Mouse (Mus musculus) heart, embryonic 14.5 days (tissue): ENCODE measurements around the gene Tmem184b. TPM values are rescaled to one million over a fixed set of nuclear protein-coding genes. Genes with fewer than 3 reads are reported as not detected.

ENCODE experiments used
- ATAC-seq: fragments of 200-750 bp; cut with Nextera tagmentation; 2 replicates; pipeline ENCODE4 v1.8.0; 2017; ENCODE audit warnings: low read depth, moderate TSS enrichment; ENCODE audit not compliant: insufficient number of reproducible peaks, insufficient read depth, low FRiP score
- H3K27ac ChIP-seq, 2 experiments: fragments of 200-500 bp in 1 of 2; fragments of 300-500 bp in 1 of 2; sonication (generic) in 1 of 2; replicated peaks in 1 of 2; 2 replicates each; pipeline ENCODE4 v1.5.1; 2012 to 2014; ENCODE audit warnings: low read depth in 2 of 2, low read length in 2 of 2, control low read depth in 1 of 2, mild to moderate bottlenecking in 1 of 2, mixed read lengths in 1 of 2; ENCODE audit not compliant: control insufficient read depth in 1 of 2, insufficient read depth in 1 of 2
- H3K27me3 ChIP-seq: fragments of 300-500 bp; sonication (generic); 2 replicates; pipeline ENCODE4 v1.6.1; 2014; ENCODE audit warnings: mild to moderate bottlenecking, low read length, control low read depth; ENCODE audit not compliant: control insufficient read depth, insufficient read depth
- H3K36me3 ChIP-seq: fragments of 300-500 bp; sonication (generic); 2 replicates; pipeline ENCODE4 v1.6.1; 2014; ENCODE audit warnings: mild to moderate bottlenecking, control low read depth, low read length, mixed read lengths; ENCODE audit not compliant: control insufficient read depth, insufficient read depth
- H3K4me1 ChIP-seq, 2 experiments: fragments of 200-500 bp in 1 of 2; fragments of 300-500 bp in 1 of 2; sonication (generic) in 1 of 2; 2 replicates each; pipeline ENCODE4 v1.6.1; 2012 to 2014; ENCODE audit warnings: low read length in 2 of 2, control low read depth in 1 of 2, mixed read lengths in 1 of 2; ENCODE audit not compliant: control insufficient read depth in 2 of 2, insufficient read depth in 2 of 2
- H3K4me2 ChIP-seq: fragments of 300-500 bp; sonication (generic); 2 replicates; pipeline ENCODE4 v1.6.1; 2014; ENCODE audit warnings: mild to moderate bottlenecking, low read length
- H3K4me3 ChIP-seq, 2 experiments: fragments of 200-500 bp in 1 of 2; fragments of 300-500 bp in 1 of 2; sonication (generic) in 1 of 2; 2 replicates each; pipeline ENCODE4 v1.5.1; 2012 to 2014; ENCODE audit warnings: low read length in 2 of 2, mild to moderate bottlenecking in 2 of 2, control low read depth in 1 of 2, low read depth in 1 of 2, moderate library complexity in 1 of 2; ENCODE audit not compliant: control insufficient read depth in 1 of 2, insufficient read depth in 1 of 2
- H3K9ac ChIP-seq: fragments of 300-500 bp; sonication (generic); 2 replicates; pipeline ENCODE4 v1.6.1; 2014; ENCODE audit warnings: mild to moderate bottlenecking, low read length
- H3K9me3 ChIP-seq: fragments of 300-500 bp; sonication (generic); 2 replicates; pipeline ENCODE4 v1.6.1; 2016; ENCODE audit warnings: low read length, control low read depth; ENCODE audit not compliant: control insufficient read depth
- WGBS: fragments of 180-500 bp; shearing (Covaris S2); extraction: QIAGEN DNeasy Blood & Tissue Kit; methylation state at CpG from one replicate; pipeline ENCODE4 v1.1.7; 2014; 5-methylcytosine and 5-hydroxymethylcytosine counted together
- polyA plus RNA-seq: library from polyadenylated mRNA; unstranded; fragments of >200 nt; fragmentation: Nextera tagmentation; extraction: Ambion mirVana; gene quantifications from 2 replicates; pipeline ENCODE4 v1.2.1, GENCODE M21; 2014

Tmem184b gene
- polyA plus RNA-seq, 1 experiment from 2014 or later = 60.6 TPM

DNA sequence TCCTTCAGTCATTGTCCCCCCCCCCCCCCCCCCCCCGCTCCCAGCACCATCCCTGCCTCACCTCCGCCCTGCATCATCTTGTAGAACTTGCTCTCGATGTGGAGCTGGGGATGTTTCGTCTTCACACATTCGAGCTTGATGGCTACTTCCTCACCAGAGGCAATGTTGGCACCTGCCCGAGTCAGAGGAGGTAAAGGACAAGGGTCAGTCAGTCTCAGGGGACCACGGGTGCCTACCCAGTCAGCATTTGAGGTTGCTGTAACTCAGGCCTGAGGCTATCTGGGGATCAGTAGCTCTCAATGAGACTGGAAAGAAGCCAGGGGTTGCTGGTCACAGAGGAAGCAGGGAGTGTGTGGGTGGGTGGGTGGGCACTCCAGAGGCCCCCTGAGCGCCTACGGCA lies 26.6 kb upstream of the Tmem184b start:
- no peak for ATAC-seq
- peaks cover 4% of the 10 kb centered on the region; the same call in 1 of the 2 replicates for H3K9me3 ChIP-seq
- H3K4me3 ChIP-seq = no peak overlapping the region
- H3K27ac ChIP-seq = no peak overlapping the region
- peaks cover 81% of the 10 kb centered on the region for H3K36me3 ChIP-seq
- peaks cover 17 to 57% of the 10 kb centered on the region in 2 experiments; a peak in 3 of 4 replicates for H3K4me1 ChIP-seq
- 75% methylated on average over 7 of the region's 9 CpGs for WGBS
- H3K4me2 ChIP-seq = no peak overlapping the region
- no peaks in the 10 kb centered on the region for H3K27me3 ChIP-seq
- H3K9ac ChIP-seq = no peak overlapping the region

DNA sequence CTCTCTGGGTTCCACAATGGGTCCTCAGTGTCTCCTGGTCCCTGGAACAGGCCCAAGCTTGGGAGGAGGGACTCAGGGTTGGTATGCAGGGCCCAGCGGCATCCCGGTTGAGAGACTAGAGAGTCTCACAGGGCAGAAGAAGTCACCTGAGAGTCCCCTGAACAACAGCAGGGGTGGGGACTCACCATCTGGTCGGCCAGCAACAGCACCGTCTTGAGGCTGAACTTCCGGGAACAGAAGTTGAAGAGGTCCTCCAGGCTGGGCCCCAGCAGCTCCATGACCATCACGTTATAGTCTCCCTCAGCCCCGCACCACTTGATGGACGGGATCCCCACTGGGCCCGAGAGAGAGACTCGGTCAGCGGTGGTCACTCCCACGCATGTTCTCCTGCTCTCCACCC lies 26.2 kb upstream of the Tmem184b start:
- Histone ChIP-seq H3K4me1 (peaks cover 15 to 52% of the 10 kb centered on the region in 2 experiments; a peak in 3 of 4 replicates), H3K4me3 (no peak overlapping the region), H3K9ac (no peak overlapping the region), H3K4me2 (no peak overlapping the region), H3K36me3 (peaks cover 81% of the 10 kb centered on the region), H3K27me3 (no peaks in the 10 kb centered on the region), H3K9me3 (peaks cover 4% of the 10 kb centered on the region; the same call in 1 of the 2 replicates), H3K27ac (no peak overlapping the region; a peak in 1 of 4 replicates)
- WGBS = 76% methylated on average over 12 of the region's 12 CpGs
- ATAC-seq = no peak

- WGBS = 75% methylated on average over 4 of the region's 4 CpGs
- Histone ChIP-seq H3K9ac (no peak overlapping the region), H3K4me3 (no peak overlapping the region), H3K36me3 (peaks cover 84% of the 10 kb centered on the region), H3K27me3 (no peaks in the 10 kb centered on the region), H3K9me3 (no peaks in the 10 kb centered on the region), H3K27ac (no peak overlapping the region), H3K4me1 (peaks cover 15 to 46% of the 10 kb centered on the region in 2 experiments; a peak in 3 of 4 replicates), H3K4me2 (no peak overlapping the region)
- no peak for ATAC-seq
These were observed 25.2 kb upstream of the Tmem184b start for GRCm38 (mm10) chr15:79428616-79429015.

DNA sequence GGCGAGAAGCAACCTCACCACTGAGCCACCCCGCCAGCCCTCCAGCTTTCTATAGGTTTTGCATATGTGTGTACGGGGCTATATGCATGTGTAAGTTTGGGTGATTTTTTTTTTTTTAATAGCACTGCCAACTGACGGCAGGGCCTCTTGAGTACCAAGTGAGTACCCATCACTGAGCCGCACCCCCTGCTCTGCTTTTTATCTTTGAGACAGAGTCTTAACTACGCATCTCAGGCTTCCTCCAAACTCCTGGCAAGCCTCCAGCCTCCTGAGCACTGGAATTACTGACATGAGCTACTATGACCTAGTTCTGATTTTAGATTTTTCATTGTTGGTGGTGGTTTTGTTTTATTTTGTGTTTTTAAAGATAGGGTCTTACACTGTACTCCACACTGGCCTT lies 24.1 kb upstream of the Tmem184b start:
- Histone ChIP-seq H3K27ac (no peak overlapping the region), H3K4me2 (no peak overlapping the region), H3K4me3 (no peak overlapping the region), H3K9me3 (no peaks in the 10 kb centered on the region), H3K36me3 (peaks cover 95% of the 10 kb centered on the region), H3K9ac (no peak overlapping the region), H3K27me3 (no peaks in the 10 kb centered on the region), H3K4me1 (peaks cover 8 to 35% of the 10 kb centered on the region in 2 experiments; a peak in 3 of 4 replicates)
- no peak for ATAC-seq
- 60% methylated on average over 6 of the region's 6 CpGs for WGBS

- 58% methylated on average over 11 of the region's 11 CpGs for WGBS
- Histone ChIP-seq H3K4me2 (no peak overlapping the region), H3K9ac (no peak overlapping the region; the same call in 1 of the 2 replicates), H3K9me3 (no peaks in the 10 kb centered on the region), H3K27ac (no peak overlapping the region), H3K36me3 (peaks cover 95% of the 10 kb centered on the region), H3K4me3 (no peak overlapping the region), H3K27me3 (no peaks in the 10 kb centered on the region), H3K4me1 (peaks cover 1 to 20% of the 10 kb centered on the region in 2 experiments; a peak in 3 of 4 replicates)
- ATAC-seq = no peak
These were observed 22.1 kb upstream of the Tmem184b start for GRCm38 (mm10) chr15:79425516-79425915.

- no peak overlapping the region for H3K4me3 ChIP-seq
- no peak overlapping the region for H3K27ac ChIP-seq
- H3K4me2 ChIP-seq = no peak overlapping the region
- H3K36me3 ChIP-seq = peaks cover 100% of the 10 kb centered on the region
- no peak overlapping the region for H3K9ac ChIP-seq
- WGBS = 84% methylated on average over 17 of the region's 17 CpGs
- ATAC-seq = no peak
- no peaks in the 10 kb centered on the region for H3K9me3 ChIP-seq
- peaks cover 0 to 12% of the 10 kb centered on the region in 2 experiments; a peak in 2 of 4 replicates for H3K4me1 ChIP-seq
- H3K27me3 ChIP-seq = no peaks in the 10 kb centered on the region
These were observed 21.2 kb upstream of the Tmem184b start for GRCm38 (mm10) chr15:79424602-79425001.

- Histone ChIP-seq H3K4me2 (no peak overlapping the region), H3K36me3 (peaks cover 99% of the 10 kb centered on the region), H3K27ac (no peak overlapping the region), H3K4me1 (peaks cover 0 to 3% of the 10 kb centered on the region in 2 experiments; a peak in 1 of 4 replicates), H3K27me3 (no peaks in the 10 kb centered on the region), H3K4me3 (no peak overlapping the region), H3K9ac (no peak overlapping the region), H3K9me3 (no peaks in the 10 kb centered on the region)
- ATAC-seq = no peak
- 70% methylated on average over 6 of the region's 6 CpGs for WGBS
These were observed 19.4 kb upstream of the Tmem184b start for GRCm38 (mm10) chr15:79422715-79423243.

DNA sequence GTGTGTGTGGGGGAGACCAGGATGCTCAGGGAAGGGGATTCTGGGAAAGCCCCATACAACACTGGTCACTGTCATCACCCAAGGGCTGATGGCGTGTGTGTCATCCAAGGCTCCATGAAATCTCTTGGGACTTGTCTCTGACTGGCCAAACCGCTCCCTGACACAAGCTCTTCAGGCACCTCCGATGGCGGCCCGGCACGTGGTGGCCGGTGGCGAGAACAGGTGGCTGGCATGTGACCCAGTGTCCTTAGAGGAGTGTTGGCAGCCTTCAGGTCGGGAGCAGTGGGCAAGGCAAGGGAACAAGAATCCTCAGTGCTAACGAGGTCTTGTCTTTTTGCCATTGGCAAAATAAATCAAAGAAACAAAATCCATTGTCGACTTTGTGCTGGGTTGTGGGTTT lies 15.3 kb upstream of the Tmem184b start:
- ATAC-seq = no peak
- no peaks in the 10 kb centered on the region for H3K27me3 ChIP-seq
- H3K4me2 ChIP-seq = no peak overlapping the region
- no peak overlapping the region for H3K4me3 ChIP-seq
- WGBS = 91% methylated on average over 11 of the region's 11 CpGs
- H3K27ac ChIP-seq = no peak overlapping the region
- peaks cover 0 to 4% of the 10 kb centered on the region in 2 experiments; a peak in 2 of 4 replicates for H3K4me1 ChIP-seq
- H3K9me3 ChIP-seq = no peaks in the 10 kb centered on the region
- H3K36me3 ChIP-seq = peaks cover 70% of the 10 kb centered on the region
- H3K9ac ChIP-seq = no peak overlapping the region
